Mouse (Mus musculus): ENCODE measurements at regions not wholly inside any gene's neighbourhood (a gene's known extent, or its start where the extent isn't known, plus 50 kb on each side); places are given as distances from the start of the nearest gene placed in this dataset.
"Not testable (repeated sequence)": the region's sequence is repeated elsewhere in the genome, so short reads cannot be mapped to it uniquely, and the experiment has no call there.

DNA sequence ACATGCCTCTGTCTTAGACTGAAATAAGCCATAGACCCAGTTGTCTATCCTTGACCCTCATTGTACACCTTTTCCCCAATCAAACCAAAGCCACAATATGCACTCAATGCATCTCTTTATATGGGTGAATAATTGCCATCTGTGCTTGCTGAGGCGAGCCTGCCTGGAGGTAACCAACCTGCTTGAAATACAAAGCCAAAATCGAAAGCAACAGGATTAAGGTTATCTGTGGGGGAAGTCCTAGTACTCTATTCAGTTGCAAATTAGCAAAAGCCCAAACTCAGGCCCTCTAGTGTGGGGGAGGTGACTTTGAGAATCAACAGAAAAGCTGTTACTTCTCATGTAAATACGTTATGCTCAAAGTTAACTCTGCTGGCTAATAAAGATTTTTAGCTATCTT is 246.2 kb upstream of the Fundc1 start:
- no peak for DNase-seq

DNA sequence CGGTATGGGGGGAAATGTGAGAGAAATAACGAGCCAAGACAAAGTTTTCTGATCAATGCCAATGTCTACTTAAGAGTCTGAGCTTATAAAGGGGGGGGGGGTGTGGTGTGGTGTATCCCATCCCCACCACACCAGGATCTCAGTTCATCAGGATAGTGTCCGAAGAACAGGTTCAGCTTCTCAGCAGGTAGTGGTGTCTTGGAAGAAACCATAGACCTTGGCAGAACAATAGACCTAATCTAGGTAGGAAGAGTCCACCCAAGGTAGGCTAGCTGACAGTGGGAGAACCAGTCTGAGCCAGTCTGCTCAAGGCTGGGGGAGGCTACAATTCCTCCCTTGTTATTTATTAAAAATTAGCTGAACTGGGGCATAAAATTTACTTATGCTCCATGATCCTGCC is 245.5 kb upstream of the Fundc1 start:
- no peak for DNase-seq

DNA sequence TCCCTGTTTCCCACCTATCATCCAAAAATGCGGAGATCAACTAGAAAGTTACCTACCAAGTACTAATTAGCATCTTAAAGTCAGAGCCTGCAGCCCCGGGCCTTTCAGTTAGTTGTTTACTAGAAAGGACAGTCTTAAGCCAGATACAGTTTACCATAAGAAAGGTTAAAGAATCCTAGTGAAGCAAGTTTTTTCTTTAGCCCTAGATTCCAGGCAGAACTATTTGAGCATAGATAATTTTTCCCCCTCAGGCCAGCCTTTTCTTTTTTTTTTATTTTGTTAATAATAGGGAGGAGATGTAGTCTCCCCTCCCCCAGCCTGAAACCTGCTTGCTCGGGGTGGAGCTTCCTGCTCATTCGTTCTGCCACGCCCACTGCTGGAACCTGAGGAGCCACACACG is 215.9 kb upstream of the Fundc1 start:
- not testable (repeated sequence) for DNase-seq

DNA sequence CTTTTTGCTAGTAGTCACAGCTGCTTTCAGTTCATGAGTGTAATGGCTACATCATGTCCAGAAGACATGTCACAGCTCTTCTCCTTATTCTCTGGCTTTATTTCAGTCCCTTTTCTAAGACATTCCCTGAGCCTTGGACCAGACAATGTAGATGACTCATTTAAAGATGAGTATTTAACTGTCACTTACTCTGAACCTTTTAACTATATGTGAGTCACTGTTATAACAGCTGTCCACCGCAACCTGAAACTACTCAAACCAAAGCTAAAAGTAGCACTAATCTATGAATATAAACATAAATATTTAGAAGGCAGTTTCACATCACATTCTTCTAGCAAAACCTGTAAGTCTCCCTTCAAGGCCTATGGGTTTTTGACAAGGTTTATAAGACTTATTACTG is 203.8 kb upstream of the Fundc1 start:
- DNase-seq, result no peak

DNA sequence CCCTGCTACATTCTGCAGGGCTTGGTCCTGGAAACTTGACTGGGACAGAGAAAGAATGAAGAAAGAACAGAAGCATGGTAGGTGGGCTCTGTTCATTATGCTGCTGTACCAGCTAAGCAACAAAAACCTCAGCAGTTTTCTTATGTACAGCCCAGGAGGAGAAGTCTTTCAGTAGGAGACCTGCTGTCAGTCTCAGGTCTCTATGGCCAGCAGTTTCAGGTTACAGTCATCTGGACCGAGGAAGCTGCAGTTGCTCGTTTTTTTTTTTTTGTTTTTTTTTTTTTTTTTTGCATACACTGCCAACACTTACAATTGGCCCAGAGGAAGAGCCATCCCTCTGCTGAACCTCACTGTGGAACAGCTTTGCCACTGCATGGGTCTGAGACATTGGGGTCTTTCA is 180.7 kb upstream of the Fundc1 start:
- DNase-seq, result no peak

DNA sequence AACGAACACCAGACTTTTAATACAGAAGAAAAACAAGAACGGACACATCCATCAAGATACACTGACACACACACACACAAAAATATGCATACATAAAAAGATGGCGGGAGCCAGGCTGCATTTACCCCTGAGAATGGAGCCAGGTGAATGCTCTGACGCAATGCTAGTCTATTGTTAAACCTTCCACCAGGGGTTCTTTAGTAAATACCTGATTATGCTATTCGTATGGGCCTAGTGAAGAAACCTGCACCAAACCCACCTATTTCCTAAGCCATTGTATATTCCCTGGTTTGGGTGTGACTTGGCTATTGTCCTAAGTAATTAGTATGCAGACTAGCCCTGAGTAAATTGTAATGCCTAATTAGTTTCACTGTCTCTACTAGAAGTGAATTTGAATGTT is 179.3 kb upstream of the Fundc1 start:
- no peak for DNase-seq

DNA sequence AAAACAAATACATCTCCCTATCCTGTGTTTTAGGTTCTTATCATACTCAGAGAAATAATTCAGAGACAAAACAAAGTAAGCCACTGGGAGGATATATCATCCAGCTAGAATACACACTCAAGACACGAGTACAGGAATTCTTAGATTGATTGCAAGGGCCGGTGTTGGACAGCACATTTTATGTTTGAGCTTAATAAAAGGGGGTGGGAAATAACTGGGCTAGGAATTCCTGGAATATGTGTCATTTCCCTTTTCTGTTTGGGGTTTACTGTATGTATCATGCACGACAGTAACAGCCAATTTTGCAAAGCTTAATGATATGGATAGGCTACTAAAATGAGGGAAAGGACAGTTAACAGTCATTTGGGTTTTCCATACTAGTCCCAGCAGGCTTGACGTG is 158.1 kb upstream of the Fundc1 start:
- no peak for DNase-seq

DNA sequence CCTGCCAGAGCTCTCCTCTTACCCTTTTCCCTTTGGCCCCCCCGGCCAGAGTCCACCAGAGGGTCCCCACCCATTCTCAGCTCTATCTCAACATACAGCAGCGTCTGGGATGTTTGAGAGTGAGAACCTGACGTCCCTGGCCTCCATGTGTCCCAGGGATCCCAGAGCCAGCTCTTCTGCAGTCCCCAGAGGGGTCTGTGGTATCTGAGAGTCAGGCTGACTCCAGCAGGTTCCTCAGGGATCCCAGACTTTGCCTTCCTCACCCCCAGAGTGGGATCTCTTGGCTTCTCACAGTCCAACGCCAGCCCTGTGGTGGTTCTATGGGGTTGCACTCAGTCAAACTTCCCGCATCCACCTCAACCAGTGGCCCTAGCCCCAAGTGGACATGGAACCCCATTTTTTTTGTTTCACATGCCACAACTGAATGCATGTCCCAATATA is 153.7 kb upstream of the Fundc1 start:
- DNase-seq, result no peak

DNA sequence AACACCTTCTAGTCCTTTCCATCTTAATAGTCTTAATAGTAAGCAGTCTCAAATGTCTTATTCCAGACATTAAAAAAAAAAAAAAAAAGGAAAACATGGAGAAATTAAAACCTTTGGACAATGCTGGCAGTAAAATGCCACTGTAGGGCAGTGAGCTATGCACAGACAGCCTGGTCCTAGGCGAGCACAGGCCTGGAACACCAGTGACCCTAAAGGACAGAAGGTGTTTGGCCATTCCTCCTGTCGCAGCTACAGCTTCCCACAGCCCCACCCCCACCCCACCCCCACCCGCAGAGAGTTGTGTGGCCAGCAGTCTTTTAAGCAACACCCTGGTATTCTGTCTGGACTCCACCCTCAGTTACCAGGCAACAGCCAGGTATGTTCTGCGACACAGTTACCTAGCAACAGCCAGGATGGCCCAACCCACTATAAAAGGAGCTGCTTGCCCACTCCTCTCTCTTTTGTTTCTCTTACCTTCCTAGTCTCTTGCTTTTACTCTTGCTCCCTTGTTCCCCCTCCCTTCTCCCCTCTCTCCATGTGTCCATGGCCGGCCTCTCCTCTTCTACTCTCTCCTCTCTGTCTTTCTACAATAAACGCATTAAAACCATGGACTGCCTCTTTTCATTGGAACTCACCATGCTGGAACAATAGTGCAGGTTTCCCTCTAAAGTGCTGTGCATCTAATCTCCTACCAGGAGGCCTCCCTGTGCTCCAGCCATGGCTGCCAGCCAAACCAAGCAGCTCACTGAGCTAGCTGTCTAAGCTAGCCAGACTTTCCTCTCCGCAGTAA is 153.1 kb upstream of the Fundc1 start:
- DNase-seq, result no peak

DNA sequence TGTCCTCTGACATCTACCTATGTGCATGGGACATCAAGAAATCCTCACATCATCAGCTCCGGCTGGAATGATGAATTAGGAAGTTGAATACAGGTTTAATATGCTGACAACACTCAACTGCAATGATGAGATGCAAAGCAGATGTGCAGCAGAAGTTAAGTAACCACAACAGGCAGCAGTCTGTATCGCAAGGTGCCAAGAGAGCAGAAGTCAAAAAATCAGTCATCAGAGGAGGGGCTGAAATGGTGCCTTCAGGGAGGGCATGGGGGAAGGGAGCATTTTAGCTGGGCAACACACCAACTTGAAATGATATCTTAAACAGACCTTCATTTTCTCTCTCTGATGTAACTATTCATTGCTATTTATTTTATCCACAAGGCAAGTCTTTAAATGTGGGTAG is 152.3 kb upstream of the Fundc1 start:
- no peak for DNase-seq

DNA sequence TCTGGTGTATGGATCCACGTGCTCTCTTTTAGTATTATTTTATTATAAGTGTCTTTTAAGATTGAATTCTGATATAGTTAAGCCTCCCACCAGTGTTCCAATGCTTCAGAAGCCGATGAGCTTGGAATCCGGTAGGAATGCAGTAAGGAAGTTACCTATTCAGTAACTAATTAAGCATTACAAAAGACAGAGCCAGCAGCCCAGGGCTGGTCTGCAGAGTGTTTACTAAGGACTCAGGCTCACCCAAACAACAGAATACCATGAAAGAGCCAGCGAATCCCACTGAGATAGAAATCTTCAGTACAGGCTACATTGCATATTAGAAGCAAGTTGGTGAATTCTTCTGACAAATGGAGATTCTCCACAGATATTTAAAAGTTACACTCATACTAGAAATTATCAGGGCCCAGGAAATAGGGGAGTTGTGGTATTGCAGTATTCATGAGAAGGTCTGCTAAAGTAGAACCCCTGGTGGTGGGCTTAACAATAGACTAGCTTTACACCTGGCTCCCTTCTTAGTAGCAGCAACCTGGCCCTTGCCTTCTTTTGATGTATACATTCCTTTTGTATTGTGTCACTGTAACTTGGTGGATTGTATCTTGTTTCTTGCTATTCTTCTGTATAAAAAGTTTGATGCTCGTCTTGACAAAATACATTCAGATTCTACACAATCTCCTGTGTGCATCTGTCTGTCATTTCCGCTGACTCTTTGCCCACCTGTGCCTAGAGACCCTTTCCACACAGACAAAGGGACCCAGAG is 149.9 kb upstream of the Fundc1 start:
- DNase-seq, result peak in 1 of 2 experiments; percentile 1

DNA sequence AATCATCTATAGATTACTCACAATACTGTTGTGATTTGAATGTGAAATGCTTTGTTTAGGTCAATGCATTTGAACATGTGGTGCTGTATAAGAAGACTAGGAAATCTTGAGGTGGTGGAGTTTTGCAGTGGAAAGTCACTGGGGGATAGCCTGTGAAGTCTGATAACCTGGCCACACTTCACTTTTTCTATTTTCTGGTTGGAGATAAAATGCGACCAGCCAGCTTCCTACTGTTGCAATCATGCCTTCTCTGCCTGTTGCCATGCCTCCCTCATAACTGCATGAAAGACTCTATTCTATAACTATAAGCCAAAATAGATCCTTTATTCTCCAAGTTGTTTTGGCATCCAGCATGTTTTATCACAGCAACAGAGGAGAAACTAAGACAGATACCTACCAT is 142.4 kb upstream of the Fundc1 start:
- no peak for DNase-seq

DNA sequence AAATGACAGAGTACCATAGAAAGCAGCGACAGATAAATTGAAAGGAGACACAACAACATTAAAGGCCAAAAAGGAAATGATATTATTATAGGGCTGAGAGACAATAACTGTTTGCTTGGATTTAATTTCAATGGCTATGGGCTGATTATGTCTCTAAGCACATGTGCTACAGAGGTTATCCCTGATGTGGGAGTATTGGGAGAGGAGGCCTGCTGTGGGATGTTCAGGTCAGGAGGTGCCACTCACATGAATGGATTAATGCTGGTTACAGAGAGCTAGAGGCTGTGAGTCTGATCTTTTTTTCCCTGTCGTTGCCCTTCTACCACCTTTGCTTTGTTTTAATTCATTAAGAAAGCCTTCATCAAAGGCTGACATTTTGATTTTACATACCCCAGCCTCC is 140.8 kb upstream of the Fundc1 start:
- DNase-seq, result no peak

DNA sequence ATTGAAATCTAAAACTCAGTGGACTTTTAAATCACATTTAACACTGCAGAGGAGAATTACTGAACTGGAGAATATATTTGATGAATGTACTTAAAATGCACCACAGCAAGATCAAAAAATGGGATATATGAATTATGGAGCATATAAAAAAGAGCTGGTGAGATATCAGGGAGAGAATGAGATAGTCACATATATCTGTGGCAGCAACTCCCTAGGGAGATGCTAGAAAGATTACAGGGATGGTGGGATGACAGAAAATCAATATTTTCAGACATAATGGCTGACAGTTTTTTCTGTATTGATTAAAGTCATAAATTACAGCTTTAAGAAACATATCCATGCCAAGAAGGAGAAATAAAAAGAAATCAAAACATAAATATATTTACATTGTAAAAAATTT is 140.3 kb upstream of the Fundc1 start:
- no peak for DNase-seq
